Mouse (Mus musculus): ENCODE measurements at regions not wholly inside any gene's neighbourhood (a gene's known extent, or its start where the extent isn't known, plus 50 kb on each side); places are given as distances from the start of the nearest gene placed in this dataset.

GRCm38 (mm10) chr3:149306291-149306690, 315.9 kb upstream of the Adgrl2 start:
- no peak for DNase-seq
- intact Hi-C loops (cut with DNase I; ENCODE audit: low total_unique reads), result no loop called here

DNA sequence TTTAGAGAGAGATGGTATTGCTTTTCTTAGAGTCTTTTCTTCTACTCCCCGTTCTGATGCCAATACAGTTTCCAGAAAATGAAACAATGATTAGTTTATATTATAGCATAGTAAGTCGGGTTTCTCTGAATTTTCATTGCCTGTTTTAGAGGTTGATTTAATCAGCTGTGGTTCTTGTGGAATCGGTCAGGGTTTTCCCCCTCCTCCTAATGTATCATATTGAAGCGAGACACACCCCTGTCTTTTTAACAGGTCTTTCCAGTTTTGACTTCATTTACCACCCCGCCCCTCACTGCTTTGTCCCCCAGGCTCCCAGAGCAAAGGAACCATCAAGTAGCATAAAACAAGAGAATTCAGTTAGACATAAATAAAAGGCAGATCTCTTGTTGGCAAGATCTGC, 315.1 kb upstream of the Adgrl2 start:
- intact Hi-C loops (cut with DNase I; ENCODE audit: low total_unique reads), result no loop called here
- DNase-seq, result no peak

DNA sequence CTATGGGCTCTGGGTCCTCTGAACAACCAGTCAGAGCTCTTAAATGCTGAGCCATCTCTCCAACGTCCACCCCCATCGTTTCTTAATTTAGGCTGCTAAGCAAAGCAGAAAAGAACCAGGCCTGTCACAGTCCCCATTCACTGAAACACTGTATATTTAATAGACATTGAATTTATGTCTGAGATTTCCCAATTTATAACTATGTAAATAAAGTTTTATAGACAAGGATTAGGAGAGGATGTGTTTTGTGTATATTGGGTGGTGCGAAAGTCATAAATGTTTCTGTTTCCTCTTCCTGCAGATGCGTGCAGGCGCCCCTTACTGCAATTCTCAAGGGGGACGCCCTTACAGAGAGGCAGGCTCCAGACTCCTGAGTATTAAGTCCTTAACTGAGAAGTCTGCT, 314.7 kb upstream of the Adgrl2 start:
- intact Hi-C loops (cut with DNase I; ENCODE audit: low total_unique reads), result no loop called here
- DNase-seq, result no peak

GRCm38 (mm10) chr3:149303418-149303817, 313.1 kb upstream of the Adgrl2 start:
- DNase-seq, result no peak
- intact Hi-C loops (cut with DNase I; ENCODE audit: low total_unique reads), result no loop called here

DNA sequence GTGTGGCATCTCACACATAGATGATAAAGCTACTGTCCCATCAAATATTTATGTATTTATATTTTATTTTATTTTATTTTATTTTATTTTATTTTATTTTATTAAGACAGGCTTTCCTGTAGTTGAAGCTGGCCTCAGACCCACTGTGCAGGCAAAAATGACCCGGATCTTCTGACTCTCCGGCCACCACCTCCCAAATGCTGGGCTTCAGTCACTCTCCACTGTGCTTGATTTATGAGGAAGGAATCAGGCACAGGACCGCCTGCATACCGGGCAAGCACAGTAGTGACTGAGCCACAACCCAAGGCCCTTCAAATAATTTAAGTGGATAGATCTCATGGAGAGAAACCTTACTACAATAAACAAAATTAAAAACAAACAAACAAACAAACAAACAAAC, 309.6 kb upstream of the Adgrl2 start:
- DNase-seq, result no peak
- intact Hi-C loops (cut with DNase I; ENCODE audit: low total_unique reads), result no loop called here

- no peak for DNase-seq
- intact Hi-C loops (cut with DNase I; ENCODE audit: low total_unique reads), result no loop called here
These were observed 306.1 kb upstream of the Adgrl2 start for GRCm38 (mm10) chr3:149296419-149296962.

DNA sequence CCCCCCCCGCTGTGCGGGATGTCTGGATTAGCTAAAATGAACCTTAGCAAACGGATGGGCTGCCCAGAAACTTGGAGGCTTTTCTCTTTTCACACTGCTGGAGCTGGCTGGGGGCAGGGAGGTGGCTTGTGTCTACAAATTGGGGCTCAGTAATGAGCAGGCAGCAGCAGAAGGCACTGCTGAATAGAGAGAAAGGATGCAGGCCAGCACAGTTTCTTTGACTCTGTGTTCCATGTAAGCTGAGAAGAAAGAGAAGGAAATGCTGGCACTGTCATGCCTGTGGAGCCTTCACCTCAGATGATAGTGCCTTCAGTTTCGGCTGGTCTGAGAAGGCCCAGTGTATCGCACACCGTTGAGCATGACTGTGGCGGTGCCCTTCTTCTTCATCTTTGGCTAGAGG, 305.6 kb upstream of the Adgrl2 start:
- intact Hi-C loops (cut with DNase I; ENCODE audit: low total_unique reads), result no loop called here
- DNase-seq, result no peak

- DNase-seq, result no peak
- intact Hi-C loops (cut with DNase I; ENCODE audit: low total_unique reads), result no loop called here
These were observed 305.0 kb upstream of the Adgrl2 start for GRCm38 (mm10) chr3:149295257-149295831.

- no peak for DNase-seq
- intact Hi-C loops (cut with DNase I; ENCODE audit: low total_unique reads), result no loop called here
These were observed 304.1 kb upstream of the Adgrl2 start for GRCm38 (mm10) chr3:149294445-149294844.

DNA sequence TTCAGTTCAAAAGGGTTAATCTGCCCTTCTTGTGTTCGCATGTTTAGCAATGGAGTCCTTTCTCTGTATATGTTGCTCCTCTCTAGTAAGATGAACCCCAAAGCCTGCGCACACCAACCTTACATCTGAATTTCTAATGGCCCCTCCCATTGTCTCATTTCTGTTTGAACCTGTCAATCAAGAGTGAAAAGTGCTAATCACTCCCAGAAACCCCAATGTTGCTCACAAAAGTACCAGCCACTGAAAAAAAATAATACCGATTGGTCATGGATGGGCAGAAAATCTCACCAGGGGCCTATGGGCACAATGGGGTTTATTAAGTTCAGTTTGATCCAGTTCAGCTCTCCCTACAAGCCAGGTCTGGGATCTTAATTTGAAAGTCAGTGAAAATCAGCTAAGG, 302.1 kb upstream of the Adgrl2 start:
- no peak for DNase-seq
- intact Hi-C loops (cut with DNase I; ENCODE audit: low total_unique reads), result no loop called here

DNA sequence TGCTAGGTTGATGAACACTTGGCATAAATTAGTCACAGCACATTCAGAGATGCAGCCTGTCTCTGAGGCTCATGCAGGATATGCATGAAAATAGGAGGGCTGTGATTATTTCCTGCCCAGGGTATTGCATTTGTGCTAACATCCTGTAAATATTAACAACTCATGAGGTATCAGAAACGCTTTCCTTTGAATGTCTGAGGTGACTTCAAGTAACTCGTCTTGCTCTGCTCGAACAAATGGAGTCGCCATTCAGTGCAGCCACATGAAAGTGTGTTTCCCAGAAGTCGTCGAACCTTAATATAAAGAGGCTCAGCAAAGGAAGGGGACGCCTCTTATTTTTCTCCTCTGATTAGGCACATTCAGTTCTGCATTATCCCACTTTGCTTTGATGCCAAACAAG, 301.1 kb upstream of the Adgrl2 start:
- DNase-seq, result no peak
- intact Hi-C loops (cut with DNase I; ENCODE audit: low total_unique reads), result no loop called here

GRCm38 (mm10) chr3:149290228-149290627, 299.9 kb upstream of the Adgrl2 start:
- no peak for DNase-seq
- intact Hi-C loops (cut with DNase I; ENCODE audit: low total_unique reads), result no loop called here

DNA sequence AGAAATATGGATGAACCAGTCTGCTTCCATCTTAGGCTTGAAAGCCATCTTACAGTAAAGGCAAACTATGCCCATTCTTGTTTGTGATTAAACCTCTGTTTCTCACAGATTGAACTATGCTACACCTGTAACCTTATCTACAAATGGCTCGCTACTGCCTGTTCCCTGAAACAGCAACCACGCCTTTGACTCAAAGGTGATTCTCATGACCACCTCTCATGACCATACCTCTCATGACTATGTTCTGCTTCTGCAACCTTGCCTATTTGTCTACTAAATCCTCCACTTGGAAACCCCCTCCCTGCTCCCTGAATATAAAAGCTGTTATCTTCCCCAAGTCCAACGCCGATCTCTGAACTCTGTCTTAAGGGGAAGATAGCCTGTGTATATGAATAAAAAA, 296.7 kb upstream of the Adgrl2 start:
- DNase-seq, result no peak
- intact Hi-C loops (cut with DNase I; ENCODE audit: low total_unique reads), result no loop called here

DNA sequence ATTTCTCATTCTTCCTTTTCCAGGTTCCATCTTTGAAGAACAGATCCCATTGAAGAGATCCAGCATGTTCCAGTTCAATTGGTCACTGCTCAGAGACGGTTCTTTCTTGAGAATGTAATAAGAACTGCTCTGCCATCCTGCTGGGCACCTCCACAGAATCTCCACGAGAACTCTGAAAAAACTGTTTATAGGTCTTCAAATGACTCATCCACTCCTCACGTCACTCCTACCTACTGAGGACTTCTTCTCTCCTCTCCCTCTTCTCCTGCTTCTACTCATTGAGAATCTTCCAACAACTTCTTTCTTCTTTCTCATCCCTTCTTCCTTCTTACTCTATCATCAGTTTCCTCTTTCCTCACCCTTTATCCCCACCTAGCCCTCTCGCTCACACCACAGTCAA, 294.6 kb upstream of the Adgrl2 start:
- intact Hi-C loops (cut with DNase I; ENCODE audit: low total_unique reads), result no loop called here
- DNase-seq, result no peak

GRCm38 (mm10) chr3:149280807-149281789, 290.7 kb upstream of the Adgrl2 start:
- intact Hi-C loops (cut with DNase I; ENCODE audit: low total_unique reads), result no loop called here
- DNase-seq, result no peak

DNA sequence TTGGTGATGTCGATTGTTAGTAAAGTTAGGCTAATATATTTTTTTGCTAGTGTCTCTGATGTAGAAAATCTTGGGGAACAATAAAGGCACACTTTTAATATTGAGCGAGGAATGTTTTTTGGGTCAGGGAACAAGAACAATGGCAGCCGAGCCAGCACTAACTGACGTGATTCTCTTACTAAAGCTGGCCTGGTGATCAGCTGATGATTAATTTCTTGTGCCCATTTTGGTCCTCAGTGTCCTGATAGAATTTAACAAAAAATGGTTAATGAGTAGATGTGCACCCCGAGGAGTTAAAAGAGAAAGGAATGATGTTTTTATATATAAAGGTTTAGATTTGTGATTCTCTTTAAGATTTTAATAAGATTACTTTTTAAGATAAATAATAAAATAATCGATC, 289.0 kb upstream of the Adgrl2 start:
- intact Hi-C loops (cut with DNase I; ENCODE audit: low total_unique reads), result no loop called here
- no peak for DNase-seq

GRCm38 (mm10) chr3:149277812-149278211, 287.5 kb upstream of the Adgrl2 start:
- no peak for DNase-seq
- intact Hi-C loops (cut with DNase I; ENCODE audit: low total_unique reads), result no loop called here

DNA sequence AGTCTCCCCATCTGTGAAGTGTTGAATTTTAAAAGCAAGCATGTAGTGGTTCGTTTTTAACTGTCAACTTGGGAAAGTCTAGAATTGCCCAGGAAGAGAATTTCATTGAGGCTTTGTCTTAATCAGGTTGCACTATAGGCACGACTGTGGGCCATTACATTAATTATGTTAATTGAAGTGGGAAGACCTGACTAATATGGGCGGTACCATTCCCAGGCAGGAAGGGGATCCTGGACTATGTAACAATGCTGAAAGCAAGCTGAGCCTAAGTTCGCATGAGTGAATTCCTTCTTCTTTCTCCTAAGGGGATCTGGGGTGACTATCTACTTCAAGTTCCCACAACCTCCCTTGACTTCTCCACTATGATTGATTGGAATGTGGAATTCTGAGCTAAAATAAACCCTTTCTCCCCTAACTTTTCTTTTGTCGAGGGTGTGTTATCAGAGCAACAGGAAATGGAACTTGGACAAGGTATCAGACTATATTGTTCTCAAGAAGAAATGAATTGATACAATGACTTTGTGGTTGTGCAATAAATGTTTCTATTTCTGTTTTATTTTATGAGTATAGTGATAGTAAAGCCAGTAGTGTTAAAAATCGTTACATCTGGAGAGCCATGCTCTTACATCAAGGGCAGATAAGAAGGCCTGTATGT, 285.2 kb upstream of the Adgrl2 start:
- no peak for DNase-seq
- intact Hi-C loops (cut with DNase I; ENCODE audit: low total_unique reads), result no loop called here

GRCm38 (mm10) chr3:149274987-149275386, 284.6 kb upstream of the Adgrl2 start:
- intact Hi-C loops (cut with DNase I; ENCODE audit: low total_unique reads), result no loop called here
- DNase-seq, result no peak

DNA sequence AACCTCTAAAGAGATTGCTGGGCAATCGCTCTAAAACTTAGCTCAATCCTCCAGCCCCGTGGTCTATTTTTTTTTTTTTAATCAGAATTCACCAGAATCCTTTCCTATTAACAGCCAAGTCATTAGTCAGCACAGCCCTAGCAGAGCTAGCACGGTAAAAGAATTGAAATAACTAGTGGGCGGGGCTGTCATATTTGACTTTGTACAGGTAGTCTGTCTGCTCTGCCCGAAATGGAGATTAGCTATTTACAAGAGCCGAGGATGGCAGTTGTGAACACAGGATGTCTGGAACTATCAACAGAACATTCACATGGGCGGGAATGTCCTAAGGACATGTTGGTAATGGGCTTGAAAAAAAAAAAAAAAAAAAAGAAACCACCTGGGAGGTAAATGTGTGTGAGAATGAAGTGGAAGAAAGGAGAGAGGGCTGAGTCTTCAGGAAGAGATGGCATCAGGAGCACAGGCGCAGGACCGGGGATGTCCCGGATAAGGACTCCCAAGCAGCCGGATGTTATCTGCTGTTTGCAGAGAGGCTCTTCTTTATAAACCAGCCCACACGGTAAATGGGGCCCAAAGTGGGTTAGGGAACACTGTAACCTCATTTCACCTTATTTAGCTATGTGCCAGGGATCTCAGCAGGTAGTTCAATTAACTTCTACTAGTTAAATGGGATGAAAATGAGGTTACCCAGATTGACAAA, 283.8 kb upstream of the Adgrl2 start:
- no peak for DNase-seq
- intact Hi-C loops (cut with DNase I; ENCODE audit: low total_unique reads), result no loop called here

Measured in gastrocnemius, postnatal 14 days (tissue).